Mouse (Mus musculus) adrenal gland, postnatal 14 days (tissue): ENCODE results near the gene Usp43. TPM values are rescaled to one million over a fixed set of nuclear protein-coding genes. Genes with fewer than 3 reads are reported as not detected.
A peak's percentile ranks its signal among the peaks of the same experiment; 100 is the strongest.

ENCODE experiments used
- DNase-seq: peaks from one replicate; pipeline ENCODE4 v3.0.0; 2021; ENCODE audit warnings: mixed read lengths
- long read RNA-seq, 2 experiments: library from polyadenylated mRNA; stranded (forward); transcript quantifications; one replicate each; pipeline ENCODE4 v2.0.0; 2021
- total RNA-seq: library from RNA; stranded (reverse); gene quantifications from 2 replicates; pipeline ENCODE4 v1.2.3, GENCODE M21; 2021

Gene Usp43
- total RNA-seq: 2.0 and 2.1 TPM in 2 replicates
- long read RNA-seq, experiment 1, full-length matches to known transcripts: 1 of 2 reads
- long read RNA-seq, experiment 1, partial matches to known transcripts: 0 of 2 reads
- long read RNA-seq, experiment 1, other reads (novel, unspliced or antisense): 1 of 2 reads
- long read RNA-seq, experiment 2, full-length matches to known transcripts: 1 of 2 reads
- long read RNA-seq, experiment 2, partial matches to known transcripts: 0 of 2 reads
- long read RNA-seq, experiment 2, other reads (novel, unspliced or antisense): 1 of 2 reads

DNA sequence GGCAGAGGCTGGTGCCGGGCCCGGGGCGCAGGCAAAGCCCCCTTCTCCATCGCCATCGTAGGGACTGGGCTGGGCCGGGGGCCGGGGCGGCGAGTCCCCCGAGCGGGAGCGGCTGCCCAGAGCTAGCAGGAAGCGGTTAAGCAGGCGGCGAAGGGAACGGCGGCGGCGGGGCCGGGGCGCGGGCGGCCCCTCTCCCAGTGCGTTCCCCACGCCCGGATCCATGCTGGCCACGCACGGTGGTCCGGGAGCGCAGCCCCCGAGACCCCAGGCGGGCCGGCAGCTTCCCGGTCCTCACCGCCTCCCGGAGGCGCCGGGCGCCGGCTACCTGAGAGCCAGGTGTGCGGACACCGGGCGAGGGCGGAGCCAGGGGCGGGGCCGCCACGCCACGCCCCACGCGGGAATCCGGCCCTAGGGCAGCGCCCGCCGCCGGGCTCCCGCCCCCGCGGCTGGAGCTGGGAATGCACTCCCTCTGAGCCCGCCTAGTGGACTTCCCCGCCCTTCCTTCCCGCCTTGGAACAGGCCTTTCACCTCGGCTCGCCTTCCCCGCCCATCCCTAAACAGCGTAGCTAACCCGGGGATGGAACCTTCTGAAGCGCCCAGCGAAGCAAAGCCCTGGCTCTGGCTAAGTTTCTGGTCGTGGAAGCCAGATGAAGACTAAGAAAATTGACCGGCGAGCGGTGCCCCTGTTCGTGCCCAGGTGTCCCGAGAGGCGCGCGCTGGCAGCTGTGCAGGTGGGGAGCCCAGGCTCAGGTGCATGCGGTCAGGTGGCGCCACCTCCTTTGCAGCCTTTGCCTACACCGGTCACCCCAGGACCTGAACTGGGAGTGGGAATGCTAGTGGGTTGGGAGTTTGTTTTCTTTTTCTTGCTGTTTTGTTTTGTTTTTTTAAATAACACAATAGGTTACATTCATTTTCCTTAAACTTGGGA lies at the start of gene Usp43:
TSS of gene Usp43 (minus strand) at position 327 of the 928 bp plus-strand sequence.
- peak; percentile 78 for DNase-seq

DNA sequence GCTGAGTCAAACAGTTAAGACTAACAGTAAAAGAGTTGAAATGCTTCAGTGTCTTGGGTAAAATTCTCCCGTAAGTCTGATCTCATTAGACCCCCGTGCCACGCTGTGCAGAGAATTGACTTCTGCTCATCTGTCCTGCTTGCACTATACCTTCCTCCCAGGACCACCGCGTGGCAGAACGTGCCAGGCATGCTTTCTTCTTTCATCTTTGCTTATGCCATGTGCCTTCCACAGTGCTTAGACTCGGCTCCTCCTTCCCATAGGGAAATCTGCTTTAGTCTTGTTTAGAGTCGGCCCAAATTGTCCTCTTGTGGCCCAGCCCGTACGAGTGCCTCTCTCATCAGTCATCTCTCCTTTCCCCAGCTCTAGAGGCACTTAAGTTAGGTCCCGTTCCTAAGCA lies 45.9 kb upstream of the Usp43 start:
- DNase-seq: no peak

DNA sequence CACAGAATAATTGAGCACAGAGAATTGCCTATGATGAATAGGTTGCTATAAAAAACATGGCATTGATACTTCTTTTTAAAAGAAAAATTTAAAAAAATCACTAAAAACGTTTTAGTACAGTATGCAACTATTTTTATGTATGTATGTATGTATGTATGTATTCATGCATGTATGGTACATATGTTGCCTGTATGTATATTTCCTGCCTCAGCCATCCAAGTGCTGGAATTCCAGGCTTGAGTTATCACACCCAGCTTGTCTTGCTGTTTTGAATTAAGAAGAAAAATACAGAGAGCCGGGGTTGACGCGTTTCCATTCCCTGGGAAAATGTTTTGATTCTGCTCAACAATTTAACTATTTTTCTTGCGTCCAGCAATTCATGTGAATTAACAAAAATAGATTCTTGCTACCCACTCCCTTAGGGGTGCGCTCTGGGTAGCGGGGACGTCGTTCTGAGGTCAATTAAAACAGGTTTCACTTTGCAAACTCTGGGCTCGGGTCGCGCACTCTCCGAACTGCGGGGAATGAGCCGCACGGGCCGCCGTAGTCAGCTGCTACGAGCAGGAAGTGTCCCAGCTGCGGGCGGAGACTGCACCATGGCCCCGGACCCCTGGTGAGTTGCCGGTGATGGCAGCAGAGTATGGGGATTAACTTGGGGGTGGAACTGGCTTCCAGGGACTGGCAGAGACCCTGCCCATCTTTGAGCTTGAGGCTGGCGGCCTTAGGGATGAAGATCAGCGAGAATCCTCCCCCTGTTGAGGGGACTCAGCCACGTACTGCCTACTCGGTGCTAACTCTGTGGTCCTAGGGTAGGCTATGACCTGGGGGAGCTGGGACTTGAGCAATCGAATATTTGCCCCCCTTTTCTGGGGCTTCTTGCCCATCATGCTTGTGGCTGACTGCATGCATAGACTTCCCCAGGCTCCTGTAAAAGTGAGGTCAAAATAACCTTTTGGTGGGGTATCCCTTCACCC lies 44.2 kb upstream of the Usp43 start, which contains the start of gene Stx8:
TSS of gene Stx8 (plus strand) at position 289 of the 974 bp plus-strand sequence.
- peak; percentile 97 for DNase-seq

DNA sequence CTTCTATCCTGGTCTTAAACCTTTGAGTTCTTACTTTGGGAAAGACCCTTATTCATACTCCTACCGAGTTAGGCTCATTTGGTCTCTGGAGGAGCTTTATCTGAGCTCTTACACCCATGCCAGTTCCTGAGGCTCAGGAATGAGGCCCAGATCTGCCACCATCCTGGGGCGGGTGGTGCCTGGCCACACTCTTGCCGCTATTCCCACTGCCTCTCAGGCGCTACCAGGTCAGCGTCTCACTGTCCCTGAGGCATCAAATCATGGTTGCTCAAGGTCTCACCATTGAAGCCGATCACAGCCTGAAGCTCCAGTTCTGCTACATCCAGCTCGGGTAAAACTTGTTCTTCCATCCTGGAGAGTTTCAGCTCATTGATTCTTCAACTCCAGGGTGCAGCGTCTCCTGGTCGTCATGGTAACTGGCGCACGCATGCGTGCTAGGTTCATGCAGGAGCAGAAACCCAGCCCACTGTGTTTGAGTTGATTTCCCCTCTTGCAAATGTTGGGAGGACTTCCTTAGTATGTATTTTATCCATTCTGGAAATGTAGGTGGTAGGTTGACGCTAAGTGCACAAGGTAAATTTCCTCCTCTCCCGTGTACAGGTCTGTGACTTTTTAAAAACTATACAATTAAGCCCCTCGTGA lies 43.4 kb upstream of the Usp43 start, which contains the start of gene Cfap52:
TSS of gene Cfap52 (minus strand) at position 410 of the 642 bp plus-strand sequence.
- peak; percentile 92 for DNase-seq

DNA sequence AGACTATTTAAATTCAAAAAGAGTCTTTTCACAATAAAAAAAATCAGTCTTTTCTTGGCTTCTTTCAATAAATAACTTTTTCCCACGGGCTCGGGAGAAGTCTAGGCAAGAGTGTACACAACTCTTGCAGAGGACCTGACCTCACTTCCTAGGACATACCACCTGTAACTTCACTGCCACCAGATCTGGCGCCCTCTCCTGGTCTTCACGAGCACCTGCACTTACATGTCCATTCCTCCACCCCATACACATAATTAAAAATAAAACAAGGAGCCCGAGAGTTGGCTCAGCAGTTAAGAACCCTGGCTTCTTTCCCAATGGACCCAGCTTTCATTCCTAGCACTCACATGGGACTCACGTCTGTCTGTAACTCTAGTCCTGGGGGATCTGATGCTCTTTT lies 42.2 kb upstream of the Usp43 start:
- peak; percentile 24 for DNase-seq

DNA sequence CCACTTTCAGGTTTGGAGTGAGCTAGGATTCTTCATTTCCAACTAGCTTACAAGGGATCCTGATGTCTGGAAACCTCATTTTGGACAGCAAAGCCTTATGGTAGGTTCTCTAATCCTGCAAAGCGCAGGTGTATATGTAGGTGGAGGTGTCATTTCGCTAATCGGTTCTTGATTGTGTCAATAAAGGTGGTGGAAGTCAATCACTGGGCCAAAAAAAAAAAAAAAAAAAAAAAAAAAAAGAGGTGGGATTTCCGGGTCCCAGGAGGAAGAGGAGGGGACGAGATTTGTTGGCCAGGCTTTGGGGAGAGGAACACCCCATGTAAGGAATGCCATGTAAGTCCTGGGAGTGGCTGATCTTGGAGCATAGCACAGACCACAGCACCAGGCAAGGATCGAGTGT lies 32.5 kb upstream of the Usp43 start:
- no peak for DNase-seq

DNA sequence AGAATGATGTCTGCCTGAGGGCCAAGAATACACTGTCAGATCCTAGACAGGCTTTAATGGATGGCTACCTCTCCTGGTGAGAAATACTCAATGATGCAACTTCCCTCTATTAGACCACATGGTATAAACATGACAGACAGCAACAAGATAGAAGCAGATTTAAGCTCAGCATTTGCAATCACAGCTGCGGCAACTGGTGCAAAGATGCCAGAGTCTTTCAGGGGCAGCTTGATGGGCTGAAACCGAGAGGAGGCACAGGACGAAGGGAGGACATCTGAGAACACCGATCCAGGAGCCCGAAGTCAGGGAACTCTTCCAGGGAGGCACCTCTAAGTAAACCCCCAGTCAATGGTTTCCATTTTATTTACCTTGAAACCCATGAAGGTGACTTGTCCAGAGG lies 31.7 kb upstream of the Usp43 start:
- DNase-seq: no peak

DNA sequence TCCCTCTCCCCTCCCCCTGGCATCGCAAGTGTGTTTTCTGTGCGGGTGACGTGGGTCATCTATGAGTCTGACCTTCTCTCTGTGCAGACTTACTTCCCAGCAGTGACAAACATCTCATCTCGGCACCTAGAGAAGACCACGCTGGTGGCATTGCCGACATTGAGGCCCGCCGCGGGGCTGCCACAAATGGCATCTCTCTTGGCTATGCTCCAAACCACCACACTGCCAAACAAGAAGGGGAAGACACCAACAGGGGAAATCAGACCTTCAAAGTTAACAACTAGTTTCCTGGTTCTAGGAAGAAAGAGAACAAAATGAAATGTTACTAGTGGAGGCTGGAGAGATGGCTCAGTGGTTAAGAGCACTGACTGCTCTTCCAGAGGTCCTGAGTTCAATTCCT lies 27.5 kb upstream of the Usp43 start:
- no peak for DNase-seq

DNA sequence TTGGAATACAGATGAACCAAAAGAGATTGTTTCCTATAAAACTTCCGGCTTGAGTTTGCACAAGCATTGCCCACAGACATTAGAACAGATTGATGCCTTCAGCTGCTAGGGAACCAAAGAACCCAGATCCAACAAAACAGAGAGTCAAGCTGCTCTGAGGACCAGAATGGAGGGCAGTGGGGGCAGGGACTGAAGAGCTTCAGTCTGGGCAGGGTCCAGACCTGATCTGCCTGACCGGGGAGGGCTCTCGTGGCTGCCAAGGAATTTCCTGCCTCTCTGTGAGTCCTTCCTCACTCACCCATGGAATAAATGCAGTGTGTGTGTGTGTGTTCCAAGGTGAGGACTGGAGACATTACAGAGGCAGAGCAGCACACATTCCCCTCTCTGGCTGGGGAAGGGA lies 26.3 kb upstream of the Usp43 start:
- no peak for DNase-seq

DNA sequence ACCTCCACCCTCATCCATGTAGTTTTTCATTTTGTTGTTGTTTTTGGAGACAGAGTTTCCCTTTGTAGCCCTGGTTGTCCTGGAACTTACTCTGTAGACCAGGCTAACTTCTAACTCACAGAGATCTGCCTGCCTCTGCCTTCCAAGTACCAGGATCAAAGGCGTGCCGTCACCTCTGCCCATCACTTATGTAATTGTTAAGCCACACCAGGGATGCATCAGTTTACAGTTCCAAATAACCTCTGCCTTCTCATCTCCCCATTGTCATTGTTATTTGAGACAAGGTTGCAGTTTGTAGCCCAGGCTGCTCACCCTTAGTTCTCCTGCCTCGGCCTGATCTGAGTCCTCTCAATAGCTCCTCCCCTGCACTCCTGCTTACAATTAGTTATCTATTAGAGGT lies 10.2 kb upstream of the Usp43 start:
- DNase-seq: no peak

DNA sequence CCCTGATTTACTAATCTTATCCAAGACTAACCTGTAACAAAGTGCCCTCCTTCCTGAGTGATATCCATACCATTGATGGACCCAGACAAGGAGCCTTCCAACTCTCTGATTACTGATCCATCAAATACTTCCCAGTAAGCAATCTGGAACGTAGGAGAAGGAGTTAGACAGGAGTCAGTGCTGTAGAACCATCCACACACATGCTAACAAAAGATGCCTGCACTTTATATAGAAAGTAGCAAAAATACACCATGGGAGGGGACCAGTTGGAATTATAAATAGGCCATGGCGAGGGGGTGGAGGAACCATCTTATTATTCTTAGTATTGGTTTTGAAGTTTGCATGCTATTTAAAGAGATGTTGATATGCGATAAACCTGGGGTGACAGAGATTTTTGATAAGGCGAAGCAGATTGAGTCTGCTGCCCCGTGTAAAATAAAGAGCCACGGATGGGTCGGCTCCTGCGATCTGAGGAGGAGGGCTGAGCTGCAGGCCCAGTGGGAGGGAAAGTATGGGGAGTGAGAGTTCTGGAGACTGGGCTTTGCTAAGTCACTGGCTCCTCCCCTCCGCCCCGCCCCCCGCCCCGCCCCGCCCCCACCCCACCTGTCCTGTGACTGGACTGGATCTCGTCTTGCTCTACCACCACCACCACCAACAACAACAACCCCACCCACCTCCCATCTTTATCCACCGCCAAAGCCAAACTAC lies 4.5 kb upstream of the Usp43 start:
- no peak for DNase-seq

DNA sequence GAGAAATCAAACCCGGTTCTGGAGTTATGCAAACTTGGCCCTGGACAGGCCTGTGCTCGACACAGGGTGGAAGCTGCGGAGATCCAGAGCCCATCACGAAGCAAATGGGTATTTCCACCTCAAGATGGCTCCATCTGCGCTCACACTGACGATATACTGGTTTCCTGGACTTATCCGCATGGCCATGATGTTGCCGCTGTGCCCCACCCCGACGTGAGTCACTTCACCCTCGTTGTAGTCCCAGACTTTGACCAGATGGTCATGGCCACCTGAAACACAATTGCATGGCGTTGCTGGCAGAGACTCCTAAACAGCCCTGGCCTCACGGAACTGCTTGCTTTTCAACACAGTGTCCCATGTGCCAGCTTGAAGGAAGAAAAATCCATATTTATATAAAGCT lies 3.0 kb upstream of the Usp43 start:
- DNase-seq: no peak

DNA sequence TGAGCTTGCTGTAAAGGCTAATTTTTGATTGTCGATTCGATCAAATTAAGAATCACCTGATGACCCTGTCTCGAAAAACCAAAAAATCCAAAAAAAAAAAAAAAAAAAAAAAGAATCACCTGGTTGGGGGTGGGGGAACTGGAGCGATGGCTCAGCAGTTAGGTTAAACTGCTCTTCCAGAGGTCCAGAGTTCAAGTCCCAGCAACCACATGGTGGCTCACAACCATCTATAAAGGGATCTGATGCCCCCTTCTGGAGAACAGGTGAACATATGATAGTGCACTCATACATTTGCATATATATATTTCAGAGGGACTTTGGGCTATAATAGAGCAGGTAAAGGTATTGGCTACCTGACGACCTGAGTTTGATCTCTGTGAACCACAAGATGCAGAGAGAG lies 1.8 kb upstream of the Usp43 start:
- no peak for DNase-seq

DNA sequence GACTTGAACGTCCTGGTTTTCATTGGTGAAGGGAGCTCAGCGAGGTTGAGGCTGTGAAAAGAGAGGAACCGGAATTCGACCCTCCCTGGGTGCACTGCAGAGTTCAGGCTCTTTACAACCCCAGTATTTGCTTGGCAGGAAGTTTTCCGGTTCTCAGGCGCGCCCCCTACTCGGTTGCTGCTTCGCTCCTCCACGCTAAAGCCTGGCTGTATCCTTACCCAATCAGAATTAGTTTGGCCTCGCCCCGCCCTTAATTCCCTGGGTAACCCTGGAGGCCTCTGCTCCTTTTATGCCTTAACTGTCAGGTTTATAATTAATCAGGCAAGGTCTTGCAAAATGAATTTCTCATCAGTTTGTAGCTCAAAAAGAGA lies 787 bp upstream of the Usp43 start:
- DNase-seq: peak; percentile 74

DNA sequence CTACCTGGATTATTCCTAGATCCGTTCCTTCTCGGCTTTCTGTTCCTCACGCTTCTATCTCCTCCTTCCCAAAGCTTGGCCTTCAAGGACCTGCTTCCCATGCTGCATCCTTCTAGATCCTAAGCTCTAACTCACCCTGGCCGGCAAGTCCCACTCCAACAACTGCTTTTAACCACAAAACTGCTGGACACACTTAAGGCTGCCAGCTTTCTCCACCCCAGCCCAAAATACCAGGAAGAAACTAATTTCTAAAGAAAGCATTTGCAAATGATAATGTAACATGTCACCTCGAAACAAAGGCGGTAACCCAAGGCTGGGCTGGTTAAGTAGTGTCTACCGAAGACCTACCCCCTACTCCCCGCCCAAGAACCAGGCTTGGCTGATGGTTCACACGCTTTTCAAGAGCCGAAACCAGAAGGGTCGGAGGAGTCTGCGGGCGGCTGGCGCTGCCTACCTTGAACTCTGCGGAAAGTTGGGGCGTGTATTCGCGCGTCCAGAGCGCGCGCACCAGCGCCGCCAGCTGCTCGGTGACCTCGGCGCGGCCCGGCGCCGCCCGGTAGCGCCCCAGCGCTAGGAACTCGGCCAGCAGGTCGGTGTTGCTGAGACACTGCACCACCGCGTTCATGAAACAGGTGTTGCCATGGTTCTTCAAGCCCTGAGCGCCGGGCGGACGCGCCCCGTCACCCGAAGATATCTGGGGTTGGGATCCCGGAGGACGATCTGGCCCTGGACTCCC lies 694 bp downstream of the Usp43 start:
- peak; percentile 61 for DNase-seq

DNA sequence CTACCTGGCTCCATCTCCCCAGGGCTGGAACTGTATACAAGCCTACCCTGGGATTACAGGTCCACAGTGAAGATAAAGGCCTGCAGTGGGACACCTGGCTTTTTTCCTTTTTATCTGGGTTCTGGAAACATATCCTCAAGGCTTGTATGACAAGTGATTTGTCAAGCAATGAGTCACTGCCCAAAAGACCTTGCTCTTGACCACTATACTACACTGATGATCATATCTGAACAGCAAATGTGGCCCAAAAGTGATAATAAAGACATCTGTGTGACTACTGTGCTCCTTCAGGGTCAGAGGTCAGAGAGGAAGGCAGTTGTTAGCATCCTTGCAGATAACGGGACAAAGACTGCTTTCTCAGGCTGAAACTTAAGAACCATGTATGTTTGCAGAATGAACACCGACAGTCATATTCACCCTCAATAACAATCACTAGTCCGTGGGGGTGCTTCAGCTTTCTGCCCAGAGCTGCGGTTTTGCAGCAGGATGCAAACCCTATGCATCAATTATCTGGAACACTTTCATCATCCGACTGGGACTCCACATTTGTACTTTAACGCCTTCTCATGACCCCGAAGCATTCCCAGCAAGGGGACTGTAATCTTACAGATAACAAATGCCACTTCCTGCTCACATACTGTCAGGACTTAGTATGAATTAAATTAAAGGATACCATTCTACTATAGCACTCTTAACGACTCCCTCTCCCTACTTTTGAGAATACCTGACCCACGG lies 1.6 kb downstream of the Usp43 start:
- DNase-seq: no peak

DNA sequence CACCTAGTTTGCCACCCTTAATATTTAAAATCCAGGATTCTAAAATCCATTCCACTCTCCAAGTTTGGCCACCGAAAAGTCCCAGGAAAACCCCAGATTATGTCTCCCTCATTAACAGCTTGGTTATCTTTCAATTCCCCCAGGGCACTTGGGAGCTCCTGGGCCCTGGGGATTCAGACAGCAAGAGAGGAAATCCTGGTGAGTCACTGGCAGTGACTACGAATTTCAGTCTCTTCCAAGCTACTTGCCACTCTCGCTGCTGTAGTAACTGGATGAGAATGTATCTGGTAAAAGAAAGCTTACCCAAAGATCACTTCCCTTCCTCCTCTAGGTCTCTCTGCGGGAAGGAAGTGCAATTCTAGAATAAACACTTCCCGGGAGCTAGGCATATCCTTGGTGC lies 2.4 kb downstream of the Usp43 start:
- DNase-seq: peak; percentile 9

DNA sequence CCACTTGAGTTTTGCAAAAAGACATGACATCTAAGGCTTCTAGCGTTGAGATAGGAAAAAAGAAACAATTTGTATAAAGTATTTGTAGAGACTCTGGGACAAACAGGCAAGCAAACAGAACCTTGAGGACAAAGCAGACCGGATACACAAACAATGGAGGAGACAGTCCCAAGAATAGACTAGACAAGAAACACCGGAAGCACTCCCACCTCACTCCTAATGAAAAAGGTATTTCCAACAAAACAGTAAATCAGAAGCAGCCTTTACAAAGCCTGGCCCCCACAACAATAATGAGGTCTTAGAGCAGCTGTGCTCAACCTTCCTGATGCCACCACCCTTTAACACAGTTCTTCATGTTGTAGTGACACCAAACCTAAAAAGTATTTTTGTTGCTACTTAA lies 4.8 kb downstream of the Usp43 start:
- DNase-seq: no peak

DNA sequence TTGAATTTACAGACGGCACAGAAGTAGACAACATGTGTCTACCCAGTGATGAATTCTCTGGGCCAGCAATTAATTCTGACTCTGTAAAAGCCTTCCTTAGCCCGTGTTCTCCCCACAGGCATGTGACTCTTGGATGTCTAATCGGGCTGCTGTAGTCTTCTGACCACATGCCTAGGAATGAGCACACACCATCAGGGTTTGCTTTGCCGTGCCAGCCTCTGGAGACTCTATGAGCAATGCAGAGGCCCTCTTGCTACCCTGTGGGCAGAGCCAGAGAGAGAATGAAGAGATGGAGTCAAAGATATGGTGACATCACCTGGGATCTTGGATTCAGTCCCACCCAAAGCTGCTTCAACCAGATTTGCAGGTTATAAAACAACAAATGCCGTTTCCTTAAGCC lies 10.9 kb downstream of the Usp43 start:
- no peak for DNase-seq

DNA sequence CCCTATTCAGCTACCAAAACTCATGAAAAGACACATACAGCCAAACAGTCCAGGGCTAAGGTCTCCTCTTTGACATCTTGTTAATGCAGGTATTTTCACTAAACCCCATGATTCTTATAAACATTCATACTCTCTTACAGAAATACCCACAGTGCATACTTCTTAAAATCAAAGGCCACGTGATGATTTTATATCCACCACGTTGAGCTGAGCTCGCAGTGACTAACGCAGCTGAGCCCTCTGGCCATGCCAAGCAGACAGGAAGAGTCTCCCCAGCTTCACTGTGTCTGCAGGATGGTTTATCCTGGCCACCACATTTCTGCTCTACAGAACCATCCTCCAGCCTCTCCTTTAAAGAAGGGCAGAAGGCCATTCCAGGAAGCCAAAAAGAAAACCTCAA lies 18.2 kb downstream of the Usp43 start:
- DNase-seq: no peak
